10 mouse cellular contexts compared by ENCODE assay signal in the genomic region with DNA sequence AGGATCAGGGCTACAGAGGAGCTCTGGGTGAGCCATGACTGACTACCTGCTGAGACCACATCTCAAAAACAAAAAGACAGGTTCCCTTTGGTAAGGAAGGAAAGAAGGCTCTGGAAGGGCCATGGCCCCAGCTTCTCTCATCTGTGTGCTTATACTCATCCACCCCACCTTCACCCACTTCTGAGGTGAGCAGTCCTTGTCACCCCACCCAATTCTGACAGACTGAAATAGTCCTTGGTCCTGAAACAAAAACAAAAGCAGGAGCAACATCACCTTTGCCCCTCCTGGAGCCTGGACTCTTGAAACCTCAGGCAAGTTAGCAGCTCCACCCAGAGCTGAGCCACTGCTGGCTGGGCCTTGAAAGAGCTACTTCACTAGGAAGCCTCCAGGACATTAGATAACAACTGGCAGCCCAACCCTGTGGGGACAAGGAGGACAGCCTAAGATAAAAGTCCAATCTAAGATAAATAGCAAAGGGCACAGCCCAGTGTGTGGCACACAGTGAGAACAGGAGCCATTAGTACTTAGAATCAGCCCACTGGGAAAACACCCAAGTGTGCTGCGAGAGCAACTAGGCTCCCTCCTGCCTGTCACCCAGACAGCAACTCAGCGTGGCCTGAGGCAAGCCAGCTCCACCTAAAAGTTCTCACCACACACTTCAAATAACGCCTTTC. TPM values are rescaled to one million over a fixed set of nuclear protein-coding genes. Genes with fewer than 3 reads are reported as not detected.
DNase-seq lines count a peak whose midpoint lies in the region; ATAC-seq and TF ChIP-seq lines count a peak whose summit lies in the region.
"Had no signal": no experiment of that assay in that cellular context is flagged by ENCODE, and none has a peak within 500 bp of the region (broad histone marks: within the 10 kb centered on the region; RNA-seq: fewer than 3 reads in every experiment).

No protein-coding gene starts in this region.

- ATAC-seq in lung, embryonic 14.5 days (ENCODE audit: insufficient read depth), result no peak
- ATAC-seq in midbrain, postnatal 0 days (ENCODE audit: low FRiP score), result no peak

- no peaks in the 10 kb centered on the region for H3K27me3 ChIP-seq in lung, embryonic 14.5 days (ENCODE audit: insufficient read depth, low read length)
- no peaks in the 10 kb centered on the region for H3K27me3 ChIP-seq in kidney, adult 2 months (replicated peaks; ENCODE audit: control insufficient read depth, insufficient read depth, low read length)
- no peaks in the 10 kb centered on the region for H3K27me3 ChIP-seq in midbrain, postnatal 0 days (ENCODE audit: insufficient read depth, low read length)
- H3K27me3 ChIP-seq: hindbrain, embryonic 15.5 days; neural tube, embryonic 13.5 days had no signal

- no peak for DNase-seq in lung, embryonic 14.5 days
- no peak for DNase-seq in lung, postnatal 10 days
- DNase-seq in brain, adult 2 months (ENCODE audit: low read depth, low spot score), result peak; percentile 18
- peak; percentile 88 for DNase-seq in kidney, adult 2 months
- peak; percentile 34 to 56 for DNase-seq in spleen, postnatal 36 days (ENCODE audit: low spot score in 2 of 2)
- DNase-seq in midbrain, postnatal 0 days (ENCODE audit: low spot score), result no peak
- no peak for DNase-seq in cerebellum, postnatal 10 days
- no peak for DNase-seq in cerebellum, adult 11-12 months

- no peak for TF ChIP-seq POLR2A in kidney, adult 2 months (IDR thresholded peaks at IDR 0.05; ENCODE audit: low read depth, low read length)

- no peak overlapping the region for H3K4me2 ChIP-seq in lung, embryonic 14.5 days
- no peak overlapping the region for H3K4me2 ChIP-seq in midbrain, postnatal 0 days (ENCODE audit: low read depth, low read length, poor library complexity, severe bottlenecking)
- H3K4me2 ChIP-seq: hindbrain, embryonic 15.5 days; neural tube, embryonic 13.5 days had no signal

- no peak overlapping the region; the same call in 1 of the 2 replicates for H3K9ac ChIP-seq in lung, embryonic 14.5 days
- no peak overlapping the region for H3K9ac ChIP-seq in midbrain, postnatal 0 days (replicated peaks; ENCODE audit: low read length, poor library complexity, severe bottlenecking)
- H3K9ac ChIP-seq: hindbrain, embryonic 15.5 days; neural tube, embryonic 13.5 days had no signal

- H3K4me1 ChIP-seq in lung, embryonic 14.5 days (ENCODE audit: insufficient read depth), result no peaks in the 10 kb centered on the region
- peaks cover 19% of the 10 kb centered on the region for H3K4me1 ChIP-seq in kidney, adult 2 months (ENCODE audit: control insufficient read depth, insufficient read depth, low read length)
- no peaks in the 10 kb centered on the region; the same call in 1 of the 2 replicates for H3K4me1 ChIP-seq in midbrain, postnatal 0 days (ENCODE audit: insufficient read depth, low read length)

- no peak overlapping the region for H3K4me3 ChIP-seq in lung, embryonic 14.5 days (ENCODE audit: low read depth, low read length)
- no peak overlapping the region for H3K4me3 ChIP-seq in kidney, adult 2 months (ENCODE audit: insufficient read depth, low read depth, low read length)
- no peak overlapping the region for H3K4me3 ChIP-seq in midbrain, postnatal 0 days (ENCODE audit: low read depth, low read length)
- H3K4me3 ChIP-seq: hindbrain, embryonic 15.5 days; neural tube, embryonic 13.5 days had no signal

- no peak for TF ChIP-seq CTCF in lung, embryonic 14.5 days (IDR thresholded peaks at IDR 0.05; ENCODE audit: low read depth)
- no peak for TF ChIP-seq CTCF in kidney, adult 2 months (conservative IDR thresholded peaks at IDR 0.05; ENCODE audit: insufficient read depth, insufficient read length, low read depth, low read length)
- TF ChIP-seq CTCF in midbrain, postnatal 0 days (IDR thresholded peaks at IDR 0.05), result no peak

- H3K36me3 ChIP-seq in lung, embryonic 14.5 days (ENCODE audit: insufficient read depth), result peaks cover 28% of the 10 kb centered on the region
- H3K36me3 ChIP-seq in kidney, adult 2 months (ENCODE audit: control insufficient read depth, insufficient read depth, low read length), result no peaks in the 10 kb centered on the region; the same call in 1 of the 2 replicates
- H3K36me3 ChIP-seq in midbrain, postnatal 0 days (ENCODE audit: insufficient read depth, low read length), result peaks cover 14% of the 10 kb centered on the region

- 29% methylated on average over 3 of the region's 3 CpGs for WGBS in lung, embryonic 14.5 days
- 32% methylated on average over 3 of the region's 3 CpGs for WGBS in kidney, adult 2 months
- 51% methylated on average over 3 of the region's 3 CpGs for WGBS in midbrain, postnatal 0 days

- no peaks in the 10 kb centered on the region for H3K9me3 ChIP-seq in lung, embryonic 14.5 days (ENCODE audit: low read depth, low read length)
- H3K9me3 ChIP-seq in midbrain, postnatal 0 days (ENCODE audit: low read length), result no peaks in the 10 kb centered on the region
- H3K9me3 ChIP-seq: hindbrain, embryonic 15.5 days; neural tube, embryonic 13.5 days had no signal

- H3K27ac ChIP-seq in lung, embryonic 14.5 days (ENCODE audit: low read depth), result 0 out of 2 replicates have a peak overlapping the region, but pooled peaks have one; percentile 39
- peak overlapping the region; percentile 30 for H3K27ac ChIP-seq in kidney, adult 2 months (ENCODE audit: insufficient read depth, low read depth, low read length)
- no peak overlapping the region for H3K27ac ChIP-seq in midbrain, postnatal 0 days (ENCODE audit: low read depth, low read length)
- H3K27ac ChIP-seq: hindbrain, embryonic 15.5 days; neural tube, embryonic 13.5 days had no signal

RNA-seq across cellular contexts. Expression of a gene that starts 18.0 kb away (rescaled TPM):
- 14.7 and 16.6 TPM in 2 replicates for polyA plus RNA-seq in lung, embryonic 14.5 days (2014; fragmentation: Nextera tagmentation; extraction: Ambion mirVana)
- 29.0 and 32.0 TPM in 2 replicates for polyA plus RNA-seq in kidney, adult 2 months (2012; rRNA removed)
- 32.2 and 35.7 TPM in 2 replicates for total RNA-seq in midbrain, postnatal 0 days (2014; rRNA removed)
- 12.9 and 15.6 TPM in 2 replicates for polyA plus RNA-seq in midbrain, postnatal 0 days (2015; fragmentation: Nextera tagmentation; extraction: Ambion mirVana)

RNA-seq across cellular contexts. Expression of a gene that starts 52.0 kb away (rescaled TPM):
- polyA plus RNA-seq in lung, embryonic 14.5 days (2014; fragmentation: Nextera tagmentation; extraction: Ambion mirVana), result 254 and 260 TPM in 2 replicates
- 17.9 and 21.2 TPM in 2 replicates for polyA plus RNA-seq in kidney, adult 2 months (2012; rRNA removed)
- 68.2 and 166 TPM in 2 replicates for total RNA-seq in midbrain, postnatal 0 days (2014; rRNA removed)
- 206 and 231 TPM in 2 replicates for polyA plus RNA-seq in midbrain, postnatal 0 days (2015; fragmentation: Nextera tagmentation; extraction: Ambion mirVana)

RNA-seq across cellular contexts. Expression of a gene that starts 58.8 kb away (rescaled TPM):
- 21.3 and 25.1 TPM in 2 replicates for polyA plus RNA-seq in lung, embryonic 14.5 days (2014; fragmentation: Nextera tagmentation; extraction: Ambion mirVana)
- 11.2 and 12.5 TPM in 2 replicates for polyA plus RNA-seq in kidney, adult 2 months (2012; rRNA removed)
- 38.4 and 48.7 TPM in 2 replicates for total RNA-seq in midbrain, postnatal 0 days (2014; rRNA removed)
- polyA plus RNA-seq in midbrain, postnatal 0 days (2015; fragmentation: Nextera tagmentation; extraction: Ambion mirVana), result 40.8 and 41.9 TPM in 2 replicates

Comparison
In these comparisons a context has a peak if more than half of its experiments do, and no peak if none do; other contexts are left out.
1. DNase-seq: peak in brain, adult 2 months (single experiment), kidney, adult 2 months (single experiment) and spleen, postnatal 36 days (2 of 2); none in lung, embryonic 14.5 days (single experiment), lung, postnatal 10 days (single experiment), midbrain, postnatal 0 days (single experiment), cerebellum, postnatal 10 days (0 of 2) and cerebellum, adult 11-12 months (single experiment).